Mouse (Mus musculus) limb, embryonic 12.5 days (tissue): Measurements from ENCODE around the gene Tns2. TPM values are rescaled to one million over a fixed set of nuclear protein-coding genes. Genes with fewer than 3 reads are reported as not detected.

Experiments used
- ATAC-seq: fragments of 200-750 bp; cut with Nextera tagmentation; 2 replicates; pipeline ENCODE4 v1.8.0; 2017; ENCODE audit warnings: low read depth, moderate TSS enrichment; ENCODE audit not compliant: insufficient number of reproducible peaks, insufficient read depth, low FRiP score, low TSS enrichment
- H3K27ac ChIP-seq: fragments of 300-500 bp; sonication (generic); 2 replicates; pipeline ENCODE4 v1.5.1; 2016; ENCODE audit warnings: mild to moderate bottlenecking, moderate library complexity
- H3K27me3 ChIP-seq: fragments of 300-500 bp; sonication (generic); 2 replicates; pipeline ENCODE4 v1.6.1; 2016; ENCODE audit warnings: mild to moderate bottlenecking, moderate library complexity
- H3K36me3 ChIP-seq: fragments of 300-500 bp; sonication (generic); 2 replicates; pipeline ENCODE4 v1.6.1; 2016; ENCODE audit warnings: mild to moderate bottlenecking, moderate library complexity
- H3K4me1 ChIP-seq: fragments of 300-500 bp; sonication (generic); replicated peaks from 2 replicates; pipeline ENCODE4 v1.6.1; 2016
- H3K4me2 ChIP-seq: fragments of 300-500 bp; sonication (generic); 2 replicates; pipeline ENCODE4 v1.6.1; 2016; ENCODE audit warnings: mild to moderate bottlenecking, moderate library complexity
- H3K4me3 ChIP-seq: fragments of 300-500 bp; sonication (generic); replicated peaks from 2 replicates; pipeline ENCODE4 v1.5.1; 2016; ENCODE audit warnings: mild to moderate bottlenecking
- H3K9ac ChIP-seq: fragments of 300-500 bp; sonication (generic); replicated peaks from 2 replicates; pipeline ENCODE4 v1.6.1; 2016; ENCODE audit warnings: mild to moderate bottlenecking, moderate library complexity
- H3K9me3 ChIP-seq: fragments of 300-500 bp; sonication (generic); 2 replicates; pipeline ENCODE4 v1.6.1; 2016; ENCODE audit warnings: mild to moderate bottlenecking, moderate library complexity
- WGBS: fragments of 180-500 bp; shearing (Covaris S2); methylation state at CpG from one replicate; pipeline ENCODE4 v1.1.7; 2016; 5-methylcytosine and 5-hydroxymethylcytosine counted together
- polyA plus RNA-seq: library from polyadenylated mRNA; unstranded; fragments of >200 nt; fragmentation: Nextera tagmentation; extraction: Ambion mirVana; gene quantifications from 2 replicates; pipeline ENCODE4 v1.2.1, GENCODE M21; 2016

Gene Tns2
- 16.6 and 22.6 TPM in 2 replicates for polyA plus RNA-seq

DNA sequence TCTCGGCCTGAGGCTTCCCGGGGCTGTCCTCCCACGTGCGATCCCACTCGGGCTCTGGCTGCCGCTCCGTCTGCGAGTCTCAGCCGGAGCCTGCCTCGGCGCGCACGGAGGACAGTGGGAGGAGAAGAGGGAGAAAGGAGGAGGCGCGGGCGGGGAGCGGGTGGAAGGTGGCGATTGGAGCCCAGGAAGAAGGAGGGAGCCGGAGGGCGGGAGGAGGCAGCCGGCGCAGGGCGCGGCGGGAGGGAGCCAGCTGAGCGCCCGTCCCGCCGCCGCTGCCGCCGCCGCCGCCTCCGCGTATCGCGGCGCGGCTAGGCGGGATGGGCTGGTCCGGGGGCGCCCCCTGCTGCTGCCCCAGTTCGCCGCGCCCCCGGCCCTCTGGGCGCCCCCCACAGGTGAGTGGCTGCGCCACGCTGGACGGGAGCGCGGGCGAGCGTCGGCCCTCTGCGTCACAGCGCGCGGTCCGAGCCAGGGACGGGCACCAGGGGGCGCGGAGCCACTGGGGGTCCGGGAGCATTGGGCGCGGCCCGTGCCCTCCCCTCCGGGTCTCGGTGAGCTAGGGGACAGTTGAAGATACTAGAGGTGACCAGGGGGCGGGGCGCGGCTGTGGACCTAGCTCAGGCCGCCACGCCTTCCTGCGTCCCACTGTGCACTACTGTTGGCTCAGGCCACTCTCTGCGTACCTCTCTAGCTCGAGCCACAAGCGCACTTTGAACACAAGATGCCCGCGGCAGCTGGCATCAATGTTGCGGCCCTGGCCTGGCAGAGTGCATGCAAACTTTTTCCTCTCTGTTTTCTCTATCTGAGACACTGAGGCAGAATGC lies at the start of gene Tns2:
TSS of gene Tns2 (plus strand) at position 253 of the 821 bp plus-strand sequence.
- Histone ChIP-seq H3K9me3 (no peaks in the 10 kb centered on the region), H3K4me1 (peaks cover 83% of the 10 kb centered on the region), H3K36me3 (peaks cover 32% of the 10 kb centered on the region), H3K27me3 (0 out of 2 replicates have a peak, but pooled peaks cover under 1% of the 10 kb centered on the region), H3K9ac (peak within 1 kb of the TSS; percentile 77), H3K27ac (peak within 1 kb of the TSS; percentile 93), H3K4me2 (peak within 1 kb of the TSS; percentile 89), H3K4me3 (peak within 1 kb of the TSS; percentile 58)
- 2% methylated on average over 47 of the region's 82 CpGs for WGBS
- ATAC-seq = peak; percentile 52

- peak overlapping the region; percentile 73 for H3K27ac ChIP-seq
- H3K36me3 ChIP-seq = no peaks in the 10 kb centered on the region
- no peaks in the 10 kb centered on the region for H3K27me3 ChIP-seq
- peak overlapping the region; percentile 74 for H3K4me2 ChIP-seq
- ATAC-seq = peak; percentile 80
- H3K4me3 ChIP-seq = peak overlapping the region; percentile 54
- peak overlapping the region; percentile 66 for H3K9ac ChIP-seq
- H3K4me1 ChIP-seq = no peaks in the 10 kb centered on the region
- no peaks in the 10 kb centered on the region for H3K9me3 ChIP-seq
- 0% methylated on average over 26 of the region's 33 CpGs for WGBS
Observed at GRCm38 (mm10) chr15:102051920-102052683, 48.1 kb upstream of the Tns2 start.

GRCm38 (mm10) chr15:102056495-102057174 lies 43.6 kb upstream of the Tns2 start:
- Histone ChIP-seq H3K36me3 (no peaks in the 10 kb centered on the region), H3K4me3 (no peak overlapping the region), H3K4me2 (no peak overlapping the region), H3K9me3 (no peaks in the 10 kb centered on the region), H3K4me1 (no peaks in the 10 kb centered on the region), H3K27ac (no peak overlapping the region), H3K9ac (no peak overlapping the region), H3K27me3 (no peaks in the 10 kb centered on the region)
- ATAC-seq = no peak
- WGBS = 91% methylated on average over 15 of the region's 15 CpGs

GRCm38 (mm10) chr15:102065661-102066325 lies 34.4 kb upstream of the Tns2 start:
- no peak overlapping the region for H3K4me2 ChIP-seq
- no peaks in the 10 kb centered on the region for H3K9me3 ChIP-seq
- H3K36me3 ChIP-seq = no peaks in the 10 kb centered on the region
- peaks cover 16% of the 10 kb centered on the region; the same call in 1 of the 2 replicates for H3K27me3 ChIP-seq
- H3K4me3 ChIP-seq = no peak overlapping the region
- ATAC-seq = peak; percentile 63
- H3K9ac ChIP-seq = no peak overlapping the region
- H3K27ac ChIP-seq = no peak overlapping the region
- H3K4me1 ChIP-seq = 0 out of 2 replicates have a peak, but pooled peaks cover 6% of the 10 kb centered on the region
- WGBS = 6% methylated on average over 20 of the region's 20 CpGs

DNA sequence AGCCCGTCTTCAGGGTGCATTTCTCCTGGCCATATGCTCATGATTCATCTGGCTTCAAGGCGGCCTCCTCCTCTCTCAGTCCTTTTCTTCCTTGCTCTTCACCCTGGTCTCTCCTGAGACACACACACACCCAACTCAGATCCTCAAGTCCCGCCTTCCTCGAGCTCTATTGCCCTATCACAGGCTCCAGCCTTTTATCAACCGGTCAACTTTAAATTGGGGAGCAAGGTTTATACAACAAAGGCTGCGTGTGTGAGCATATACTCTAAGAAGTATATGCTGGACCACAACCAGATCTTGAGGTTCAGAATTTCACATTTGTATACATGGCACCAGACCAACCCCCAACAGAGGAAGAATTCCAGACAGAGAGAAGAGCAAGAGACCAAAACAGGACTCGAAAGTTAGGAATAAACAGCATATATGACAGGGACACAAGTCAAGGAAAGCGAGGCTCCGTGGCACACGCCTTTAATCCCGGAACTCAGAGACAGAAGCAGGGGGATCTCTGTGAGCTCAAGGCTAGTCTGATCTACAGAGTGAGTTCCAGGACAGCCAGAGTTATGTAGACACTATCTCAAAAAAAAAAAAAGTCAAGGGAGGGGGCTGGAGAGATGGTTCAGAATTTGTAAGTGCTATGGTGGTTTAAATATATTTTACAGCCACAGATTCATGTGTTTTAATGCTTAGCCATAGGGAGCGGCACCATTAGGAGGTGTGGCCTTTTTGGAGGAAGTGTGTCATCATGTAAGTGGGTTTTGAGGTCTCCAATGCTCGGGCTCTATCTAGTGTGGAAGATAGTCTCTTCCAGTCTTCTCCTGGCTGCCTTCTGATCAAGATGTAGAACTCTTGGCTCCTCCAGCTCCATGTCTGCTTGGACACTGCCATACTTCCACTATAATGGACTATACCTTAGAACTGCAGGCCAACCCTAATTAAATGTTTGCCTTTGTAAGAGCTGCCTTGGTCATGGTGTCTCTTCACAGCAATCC lies 29.4 kb upstream of the Tns2 start:
- H3K4me1 ChIP-seq = peaks cover 15% of the 10 kb centered on the region
- H3K4me2 ChIP-seq = no peak overlapping the region
- ATAC-seq = no peak
- peaks cover 11% of the 10 kb centered on the region; the same call in 1 of the 2 replicates for H3K27me3 ChIP-seq
- H3K9ac ChIP-seq = no peak overlapping the region
- H3K36me3 ChIP-seq = no peaks in the 10 kb centered on the region
- no peaks in the 10 kb centered on the region for H3K9me3 ChIP-seq
- no peak overlapping the region for H3K4me3 ChIP-seq
- WGBS = 75% methylated on average over 13 of the region's 13 CpGs
- H3K27ac ChIP-seq = no peak overlapping the region

GRCm38 (mm10) chr15:102072963-102073558 lies 27.2 kb upstream of the Tns2 start:
- Histone ChIP-seq H3K4me1 (peaks cover 17% of the 10 kb centered on the region), H3K27ac (no peak overlapping the region), H3K27me3 (no peaks in the 10 kb centered on the region; the same call in 1 of the 2 replicates), H3K9ac (no peak overlapping the region), H3K4me3 (peak overlapping the region; percentile 89), H3K36me3 (no peaks in the 10 kb centered on the region), H3K9me3 (no peaks in the 10 kb centered on the region), H3K4me2 (peak overlapping the region; percentile 46)
- 15% methylated on average over 6 of the region's 6 CpGs for WGBS
- peak; percentile 21 for ATAC-seq

- peak within 1 kb of the TSS; percentile 89 for H3K4me3 ChIP-seq
- peak within 1 kb of the TSS; percentile 89 for H3K4me2 ChIP-seq
- H3K27ac ChIP-seq = peak within 1 kb of the TSS; percentile 97
- WGBS = under 1% methylated on average over 57 of the region's 58 CpGs
- peak; percentile 89 for ATAC-seq
- H3K9ac ChIP-seq = peak within 1 kb of the TSS; percentile 93
- H3K36me3 ChIP-seq = no peaks in the 10 kb centered on the region
- no peaks in the 10 kb centered on the region for H3K9me3 ChIP-seq
- H3K27me3 ChIP-seq = no peaks in the 10 kb centered on the region; the same call in 1 of the 2 replicates
- H3K4me1 ChIP-seq = peaks cover 17% of the 10 kb centered on the region
Observed at GRCm38 (mm10) chr15:102073559-102074069, 26.6 kb upstream of the Tns2 start, which contains the start of gene Eif4b. TSS of gene Eif4b (plus strand) at chr15:102073773.

DNA sequence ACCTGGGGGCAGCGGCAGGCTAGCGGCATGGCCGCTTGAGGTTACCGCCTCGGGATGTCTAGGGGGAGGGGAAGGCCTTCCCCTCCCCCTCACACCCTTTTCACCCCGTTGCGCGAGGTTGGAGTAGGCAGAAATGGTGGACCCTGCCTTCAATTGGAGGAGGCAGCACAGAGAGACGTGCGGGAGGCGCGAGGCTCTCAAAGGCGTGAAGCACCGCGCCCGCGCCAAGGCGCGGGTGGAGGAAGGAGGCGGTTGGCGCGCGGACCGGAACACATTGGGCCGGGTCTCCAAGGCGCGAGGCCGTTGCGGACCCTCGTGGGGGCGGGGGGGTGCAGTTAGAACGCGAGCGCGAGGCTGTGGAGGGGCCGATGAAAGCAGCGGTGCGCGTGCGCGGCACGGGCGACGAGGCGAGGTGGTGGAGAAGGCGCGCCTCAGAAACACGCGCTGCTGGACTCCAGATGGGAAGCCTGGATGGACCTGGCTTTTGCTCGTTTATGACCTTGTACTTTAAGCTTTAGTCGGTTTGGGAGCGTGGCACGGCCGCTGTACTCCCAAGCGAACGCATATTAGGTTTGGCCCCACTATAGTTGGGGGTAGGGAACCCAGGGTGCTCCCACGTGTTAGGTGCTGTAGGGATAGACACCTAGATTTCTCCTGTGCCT lies 26.0 kb upstream of the Tns2 start:
- Histone ChIP-seq H3K9ac (peak overlapping the region; percentile 93), H3K36me3 (no peaks in the 10 kb centered on the region), H3K9me3 (no peaks in the 10 kb centered on the region), H3K4me3 (peak overlapping the region; percentile 89), H3K27ac (peak overlapping the region; percentile 97), H3K4me2 (peak overlapping the region; percentile 89), H3K4me1 (peaks cover 17% of the 10 kb centered on the region), H3K27me3 (no peaks in the 10 kb centered on the region; the same call in 1 of the 2 replicates)
- WGBS = under 1% methylated on average over 57 of the region's 57 CpGs
- ATAC-seq = peak; percentile 60
